Mouse (Mus musculus) brain, adult 10 weeks (tissue): Measurements from ENCODE around the gene Mmp2. TPM values are rescaled to one million over a fixed set of nuclear protein-coding genes. Genes with fewer than 3 reads are reported as not detected.

Experiments
- polyA plus RNA-seq: library from polyadenylated mRNA; stranded (reverse); fragments of 350-450 nt; fragmentation: Illumina TruSeq; extraction: RNeasy Lipid Tissue Mini Kit (QIAGEN cat#74804); gene quantifications from one replicate; pipeline ENCODE4 v1.2.3, GENCODE M21; 2015; ENCODE audit warnings: low read depth, low replicate concordance

Gene Mmp2
- 1.9 TPM for polyA plus RNA-seq

DNA sequence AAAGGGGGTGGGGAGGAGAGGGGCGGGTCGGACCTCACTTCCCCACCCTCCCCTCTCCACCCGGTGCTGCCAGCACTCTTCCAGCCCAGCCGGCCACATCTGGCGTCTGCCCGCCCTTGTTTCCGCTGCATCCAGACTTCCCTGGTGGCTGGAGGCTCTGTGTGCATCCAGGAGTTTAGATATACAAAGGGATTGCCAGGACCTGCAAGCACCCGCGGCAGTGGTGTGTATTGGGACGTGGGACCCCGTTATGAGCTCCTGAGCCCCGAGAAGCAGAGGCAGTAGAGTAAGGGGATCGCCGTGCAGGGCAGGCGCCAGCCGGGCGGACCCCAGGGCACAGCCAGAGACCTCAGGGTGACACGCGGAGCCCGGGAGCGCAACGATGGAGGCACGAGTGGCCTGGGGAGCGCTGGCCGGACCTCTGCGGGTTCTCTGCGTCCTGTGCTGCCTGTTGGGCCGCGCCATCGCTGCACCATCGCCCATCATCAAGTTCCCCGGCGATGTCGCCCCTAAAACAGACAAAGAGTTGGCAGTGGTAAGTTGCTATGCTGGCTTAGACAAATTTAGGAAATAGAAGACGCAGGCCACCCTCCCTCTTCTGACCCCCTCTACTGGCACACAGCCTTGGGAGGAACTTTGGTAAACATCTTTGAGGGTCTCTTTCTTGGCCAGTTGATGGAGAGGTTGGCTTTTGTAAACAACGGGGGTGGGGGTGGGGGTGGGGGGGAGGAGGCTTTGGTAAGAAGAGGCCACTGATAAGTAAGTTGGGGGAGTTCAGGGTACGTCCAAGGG, at the start of gene Mmp2:
Gene Mmp2 (plus strand): TSS at position 49 of the 792 bp plus-strand sequence.

DNA sequence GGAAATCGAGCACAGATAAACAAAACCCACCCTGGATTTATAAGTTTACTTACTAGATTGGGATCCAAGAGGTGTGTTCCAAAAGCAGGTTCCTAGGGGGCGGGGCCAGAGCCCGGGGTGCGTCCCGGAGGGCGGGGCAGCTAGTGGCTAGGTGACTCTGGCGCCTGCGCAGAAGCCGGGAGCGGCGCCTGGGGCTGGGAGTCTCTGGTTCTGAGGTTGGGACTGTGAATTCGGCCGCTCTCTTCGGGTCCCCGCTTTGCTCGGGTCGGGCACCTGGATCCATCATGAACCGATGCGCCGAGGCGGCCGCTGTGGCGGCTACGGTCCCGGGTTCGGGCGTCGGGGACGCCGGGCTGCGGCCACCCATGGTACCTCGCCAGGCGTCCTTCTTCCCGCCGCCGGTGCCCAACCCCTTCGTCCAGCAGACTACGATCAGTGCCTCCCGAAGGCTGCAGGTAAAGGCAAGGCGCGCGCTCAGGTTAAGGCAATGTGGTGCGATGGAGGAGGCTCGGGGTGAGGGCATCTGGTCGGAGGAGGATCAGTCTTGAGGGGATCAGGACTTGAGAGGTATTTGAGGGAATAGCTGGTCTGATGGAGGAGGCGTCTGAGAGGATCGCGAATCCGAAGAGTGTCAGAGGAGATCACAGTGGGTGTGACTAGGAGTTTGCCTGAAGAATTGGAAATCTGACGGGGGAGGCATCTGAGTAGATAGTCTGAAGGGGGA, 28.2 kb downstream of the Mmp2 start, which contains the start of gene Lpcat2:
Gene Lpcat2 (plus strand): TSS at position 169 of the 724 bp plus-strand sequence.

GRCm38 (mm10) chr8:92901107-92901506, 74.0 kb downstream of the Mmp2 start, which contains the start of gene Capns2:
Capns2 (plus strand) TSS chr8:92901407.

Other genes with a start within 250 kb of the Mmp2 start
- gene Irx6, start 153.0 kb upstream of the Mmp2 start, polyA plus RNA-seq, result 0.21 TPM
- 12.4 TPM for gene Lpcat2, start 28.0 kb downstream of the Mmp2 start, polyA plus RNA-seq
- 0.65 TPM for gene Capns2, start 74.1 kb downstream of the Mmp2 start, polyA plus RNA-seq
- gene Slc6a2, start 132.8 kb downstream of the Mmp2 start, polyA plus RNA-seq, result 0.34 TPM
- gene Ces1a, start 220.9 kb downstream of the Mmp2 start, polyA plus RNA-seq, result not detected